Mouse (Mus musculus) heart, embryonic 15.5 days (tissue): ENCODE results near the gene Tet2. TPM values are rescaled to one million over a fixed set of nuclear protein-coding genes. Genes with fewer than 3 reads are reported as not detected.
A peak's percentile ranks its signal among the peaks of the same experiment; 100 is the strongest.

Experiments used
- ATAC-seq: fragments of 200-750 bp; cut with Nextera tagmentation; replicated peaks from 2 replicates; pipeline ENCODE4 v1.8.0; 2017; ENCODE audit warnings: low read depth, moderate TSS enrichment; ENCODE audit not compliant: insufficient number of reproducible peaks, insufficient read depth, low FRiP score
- H3K27ac ChIP-seq: fragments of 300-500 bp; sonication (generic); 2 replicates; pipeline ENCODE4 v1.5.1; 2015; ENCODE audit warnings: mild to moderate bottlenecking, inconsistent platforms
- H3K27me3 ChIP-seq: fragments of 300-500 bp; sonication (generic); 2 replicates; pipeline ENCODE4 v1.6.1; 2015; ENCODE audit warnings: inconsistent platforms
- H3K36me3 ChIP-seq: fragments of 300-500 bp; sonication (generic); 2 replicates; pipeline ENCODE4 v1.6.1; 2015; ENCODE audit warnings: mild to moderate bottlenecking, inconsistent platforms
- H3K4me1 ChIP-seq: fragments of 300-500 bp; sonication (generic); replicated peaks from 2 replicates; pipeline ENCODE4 v1.6.1; 2015; ENCODE audit warnings: inconsistent platforms
- H3K4me2 ChIP-seq: fragments of 300-500 bp; sonication (generic); 2 replicates; pipeline ENCODE4 v1.6.1; 2015; ENCODE audit warnings: inconsistent platforms, mild to moderate bottlenecking, moderate library complexity
- H3K4me3 ChIP-seq: fragments of 300-500 bp; sonication (generic); 2 replicates; pipeline ENCODE4 v1.5.1; 2015; ENCODE audit warnings: mild to moderate bottlenecking, inconsistent platforms
- H3K9ac ChIP-seq: fragments of 300-500 bp; sonication (generic); 2 replicates; pipeline ENCODE4 v1.6.1; 2015; ENCODE audit warnings: mild to moderate bottlenecking, inconsistent platforms
- H3K9me3 ChIP-seq: fragments of 300-500 bp; sonication (generic); replicated peaks from 2 replicates; pipeline ENCODE4 v1.6.1; 2016; ENCODE audit warnings: inconsistent platforms
- WGBS: fragments of 180-500 bp; shearing (Covaris S2); methylation state at CpG from one replicate; pipeline ENCODE4 v1.1.7; 2015; ENCODE audit warnings: mixed read lengths; 5-methylcytosine and 5-hydroxymethylcytosine counted together
- polyA plus RNA-seq: library from polyadenylated mRNA; unstranded; fragments of >200 nt; fragmentation: Nextera tagmentation; extraction: Ambion mirVana; gene quantifications from 2 replicates; pipeline ENCODE4 v1.2.1, GENCODE M21; 2015

Gene Tet2
- polyA plus RNA-seq, 1 experiment from 2014 or later, result 11.9 TPM

DNA sequence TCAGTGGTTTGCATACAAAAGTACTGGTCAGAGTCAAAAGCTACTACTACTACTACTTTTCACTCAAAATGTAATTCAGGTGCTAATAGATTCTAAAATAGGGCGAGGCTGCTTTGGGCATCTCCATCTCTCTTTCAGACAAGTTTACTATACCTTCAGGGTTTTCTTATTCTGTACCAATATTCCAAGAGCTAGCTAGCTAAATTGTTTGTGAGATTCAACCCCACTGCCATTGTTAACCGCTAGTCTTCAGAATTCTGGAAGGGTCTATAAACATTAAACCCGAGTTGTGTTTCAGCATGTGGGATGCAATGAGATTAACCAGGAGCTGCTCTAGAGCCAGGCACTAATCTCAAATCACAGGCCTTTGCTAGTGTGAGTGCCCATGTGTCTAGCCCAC is 12.1 kb downstream of the Tet2 start:
- Histone ChIP-seq H3K4me1 (peaks cover 22% of the 10 kb centered on the region), H3K27ac (no peak overlapping the region), H3K27me3 (no peaks in the 10 kb centered on the region), H3K4me2 (no peak overlapping the region), H3K36me3 (peaks cover 2% of the 10 kb centered on the region; the same call in 1 of the 2 replicates), H3K9ac (no peak overlapping the region), H3K4me3 (no peak overlapping the region), H3K9me3 (no peaks in the 10 kb centered on the region)
- 81% methylated on average over 3 of the region's 3 CpGs for WGBS
- no peak for ATAC-seq

DNA sequence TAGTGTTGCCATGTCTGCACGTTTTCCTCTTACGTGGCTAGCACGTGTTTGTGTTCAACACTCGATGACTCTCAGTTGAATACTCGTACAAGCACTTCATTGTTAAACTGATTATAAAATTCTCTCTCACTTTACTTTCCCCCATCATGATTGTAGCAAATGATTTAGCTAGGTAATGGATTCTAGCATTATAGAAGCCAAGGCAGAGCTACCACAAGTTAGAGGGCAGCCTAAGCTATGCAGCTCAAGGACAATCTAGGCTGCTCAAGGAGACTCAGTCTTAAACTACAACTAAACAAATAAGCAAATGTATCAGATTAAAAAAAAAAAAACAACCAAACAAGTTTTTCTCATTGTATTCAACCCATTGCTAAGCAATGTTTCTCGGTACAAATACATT is 12.7 kb downstream of the Tet2 start:
- Histone ChIP-seq H3K4me1 (peaks cover 22% of the 10 kb centered on the region), H3K27me3 (no peaks in the 10 kb centered on the region), H3K36me3 (no peaks in the 10 kb centered on the region; the same call in 1 of the 2 replicates), H3K9me3 (no peaks in the 10 kb centered on the region), H3K27ac (no peak overlapping the region), H3K9ac (no peak overlapping the region), H3K4me3 (no peak overlapping the region), H3K4me2 (no peak overlapping the region)
- WGBS, result 79% methylated on average over 6 of the region's 6 CpGs
- no peak for ATAC-seq

DNA sequence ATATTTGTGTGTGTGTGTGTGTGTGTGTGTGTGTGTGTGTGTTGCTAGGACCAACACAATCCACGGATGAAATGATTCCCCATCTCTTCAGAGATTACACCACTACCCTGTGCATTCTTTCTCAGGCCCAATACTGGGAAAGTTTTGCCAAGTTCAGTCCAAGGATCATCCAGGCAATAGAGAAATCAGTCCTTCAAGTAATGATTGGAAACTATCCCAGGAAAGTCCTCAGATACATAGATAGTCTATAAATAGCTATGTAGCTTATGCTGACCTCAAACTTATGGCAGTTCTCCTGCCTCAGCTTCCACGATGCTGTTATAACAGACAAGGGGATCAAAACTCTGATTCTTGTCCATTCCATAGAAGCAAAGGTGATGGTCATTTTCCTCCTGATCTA is 13.8 kb downstream of the Tet2 start:
- no peak for ATAC-seq
- WGBS, result 51% methylated on average over 2 of the region's 2 CpGs
- Histone ChIP-seq H3K9me3 (no peaks in the 10 kb centered on the region), H3K27me3 (no peaks in the 10 kb centered on the region), H3K36me3 (no peaks in the 10 kb centered on the region; the same call in 1 of the 2 replicates), H3K4me1 (peaks cover 25% of the 10 kb centered on the region), H3K27ac (no peak overlapping the region), H3K9ac (no peak overlapping the region), H3K4me2 (no peak overlapping the region), H3K4me3 (no peak overlapping the region)

DNA sequence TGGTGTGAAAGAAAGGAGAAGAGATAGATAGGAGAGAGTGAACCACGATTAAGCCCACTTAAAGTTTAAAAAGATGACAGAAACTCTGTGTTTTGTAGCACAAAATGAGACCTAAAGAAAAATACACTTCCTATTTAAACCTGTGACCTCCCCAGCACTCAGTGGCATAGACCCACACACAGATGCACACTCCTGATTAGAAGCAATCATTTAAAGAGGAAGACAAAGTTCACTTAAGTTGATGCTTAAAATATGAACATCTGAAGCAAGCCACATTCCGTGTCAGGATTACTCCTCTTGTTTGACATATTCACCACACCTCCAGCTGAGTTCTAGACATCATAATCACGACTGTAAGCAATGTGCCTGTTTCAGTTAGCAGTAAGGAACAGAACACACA is 14.3 kb downstream of the Tet2 start:
- WGBS, result 45% methylated on average over 3 of the region's 3 CpGs
- Histone ChIP-seq H3K9ac (no peak overlapping the region), H3K36me3 (no peaks in the 10 kb centered on the region), H3K4me1 (peaks cover 27% of the 10 kb centered on the region), H3K27me3 (no peaks in the 10 kb centered on the region), H3K9me3 (no peaks in the 10 kb centered on the region), H3K4me3 (no peak overlapping the region), H3K27ac (no peak overlapping the region), H3K4me2 (no peak overlapping the region)
- no peak for ATAC-seq

DNA sequence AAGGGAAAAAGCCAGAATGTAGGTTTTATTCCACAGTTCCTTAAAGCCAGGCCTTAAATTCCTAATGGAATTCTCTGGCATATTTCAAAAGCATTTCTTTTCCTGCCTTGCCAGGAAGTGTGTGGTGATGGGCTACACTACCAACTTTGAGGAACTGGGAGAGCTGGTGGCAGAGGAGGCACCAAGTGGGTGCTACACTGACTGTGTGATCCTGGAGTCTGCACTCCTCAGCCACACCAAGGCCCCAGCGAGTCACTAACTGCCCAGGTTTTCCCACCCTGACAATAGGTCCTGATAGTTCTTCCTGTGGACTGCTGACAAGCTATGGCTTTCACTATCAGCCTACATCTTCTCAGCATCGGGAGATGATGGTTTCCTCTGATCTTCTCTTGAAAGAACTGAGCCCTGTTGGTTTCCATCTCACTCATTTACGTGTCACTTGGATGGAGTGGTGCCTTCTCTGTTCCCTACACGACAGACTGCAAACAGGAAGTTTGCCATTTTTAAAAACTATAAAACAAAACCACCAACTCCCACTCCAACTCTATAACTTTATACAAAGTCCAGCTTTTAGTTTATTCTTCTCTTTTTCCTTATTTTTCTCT is 18.7 kb downstream of the Tet2 start:
- Histone ChIP-seq H3K36me3 (no peaks in the 10 kb centered on the region), H3K4me1 (peaks cover 6% of the 10 kb centered on the region), H3K9me3 (no peaks in the 10 kb centered on the region), H3K4me2 (no peak overlapping the region), H3K4me3 (no peak overlapping the region), H3K27ac (no peak overlapping the region), H3K9ac (no peak overlapping the region), H3K27me3 (no peaks in the 10 kb centered on the region)
- no peak for ATAC-seq
- 64% methylated on average over 4 of the region's 4 CpGs for WGBS

DNA sequence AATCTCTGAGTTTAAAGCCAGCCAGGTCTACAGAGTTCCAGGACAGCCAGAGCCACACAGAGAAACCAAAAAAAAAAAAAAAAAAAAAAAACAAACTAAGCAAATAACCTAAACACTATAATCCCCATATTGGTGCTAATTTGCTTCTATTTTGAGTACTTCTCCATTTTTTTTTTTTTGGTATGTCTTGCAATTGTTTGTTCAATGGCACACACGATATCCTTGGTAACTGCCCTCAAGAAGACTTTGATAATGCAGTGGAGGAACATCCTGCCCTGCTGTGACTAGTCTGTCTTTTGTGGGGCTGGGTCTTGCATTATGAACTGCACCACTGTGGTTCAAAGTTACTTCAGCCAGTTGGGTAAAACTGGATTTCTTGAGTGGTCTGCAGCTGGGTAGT is 19.4 kb downstream of the Tet2 start:
- no peak overlapping the region for H3K4me2 ChIP-seq
- no peak overlapping the region for H3K4me3 ChIP-seq
- H3K4me1 ChIP-seq, result peaks cover 6% of the 10 kb centered on the region
- H3K9ac ChIP-seq, result no peak overlapping the region
- WGBS, result 50% methylated on average over 1 of the region's 1 CpGs
- H3K36me3 ChIP-seq, result no peaks in the 10 kb centered on the region
- no peak overlapping the region for H3K27ac ChIP-seq
- no peaks in the 10 kb centered on the region for H3K27me3 ChIP-seq
- no peaks in the 10 kb centered on the region for H3K9me3 ChIP-seq
- no peak for ATAC-seq

DNA sequence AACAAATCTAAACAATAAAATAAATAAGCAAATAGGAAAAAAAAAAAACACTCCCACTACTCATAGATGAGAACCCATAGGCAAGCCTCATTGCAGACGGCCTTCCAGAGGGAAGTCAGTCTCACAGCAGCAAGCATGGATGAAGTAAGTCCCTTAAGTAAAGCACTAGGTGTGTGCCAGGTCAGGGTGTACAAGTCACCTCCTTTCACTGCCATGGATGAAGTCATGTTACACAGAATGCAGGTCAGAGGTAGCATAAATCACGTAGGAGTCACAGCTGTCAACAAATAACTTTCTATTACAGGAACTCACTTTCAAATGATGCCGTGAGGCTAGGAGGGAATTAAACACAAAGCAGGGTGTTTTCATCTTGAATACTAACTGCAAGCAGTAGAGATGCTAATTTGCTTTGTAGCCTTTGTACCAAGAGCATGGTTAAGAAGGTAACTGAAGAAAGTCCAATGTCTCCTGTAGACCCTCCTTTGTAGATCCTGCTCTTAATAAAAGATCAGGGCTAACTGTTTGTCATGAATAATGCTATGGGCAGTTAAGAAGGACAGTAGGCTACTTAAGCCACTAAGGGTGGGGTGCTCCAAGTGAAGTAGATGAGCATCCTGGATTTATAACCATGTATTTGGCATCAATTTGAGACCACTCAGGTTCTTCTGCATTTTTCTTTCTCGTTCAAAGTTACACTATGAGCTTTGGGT is 20.4 kb downstream of the Tet2 start:
- H3K9ac ChIP-seq, result no peak overlapping the region
- H3K9me3 ChIP-seq, result no peaks in the 10 kb centered on the region
- no peak overlapping the region for H3K27ac ChIP-seq
- H3K4me1 ChIP-seq, result peaks cover 6% of the 10 kb centered on the region
- 71% methylated on average over 4 of the region's 4 CpGs for WGBS
- no peaks in the 10 kb centered on the region for H3K36me3 ChIP-seq
- no peak overlapping the region for H3K4me2 ChIP-seq
- H3K27me3 ChIP-seq, result no peaks in the 10 kb centered on the region
- no peak for ATAC-seq
- H3K4me3 ChIP-seq, result no peak overlapping the region

DNA sequence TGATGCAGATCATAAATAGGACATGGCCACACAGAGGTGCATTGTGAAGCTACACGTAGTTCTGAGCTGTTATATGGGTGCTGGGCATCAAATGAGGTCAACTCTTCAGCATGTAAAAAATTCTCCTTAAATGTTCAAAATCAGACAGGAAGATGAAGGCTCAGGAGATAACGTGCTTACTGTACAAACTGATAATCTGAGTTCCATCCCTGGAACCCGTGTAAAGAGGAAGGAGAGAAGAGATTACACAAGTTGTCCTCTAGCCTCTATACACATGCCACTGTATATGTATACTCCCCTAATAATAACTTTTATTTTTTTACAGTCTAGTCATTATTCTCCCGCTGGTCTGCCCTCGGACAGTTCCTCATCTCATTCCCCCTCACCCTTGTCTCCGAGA is 21.7 kb downstream of the Tet2 start:
- Histone ChIP-seq H3K9me3 (no peaks in the 10 kb centered on the region), H3K9ac (no peak overlapping the region), H3K27ac (no peak overlapping the region), H3K4me1 (peaks cover 6% of the 10 kb centered on the region), H3K36me3 (no peaks in the 10 kb centered on the region), H3K4me3 (no peak overlapping the region), H3K27me3 (no peaks in the 10 kb centered on the region), H3K4me2 (no peak overlapping the region)
- ATAC-seq, result no peak
- 68% methylated on average over 6 of the region's 6 CpGs for WGBS

DNA sequence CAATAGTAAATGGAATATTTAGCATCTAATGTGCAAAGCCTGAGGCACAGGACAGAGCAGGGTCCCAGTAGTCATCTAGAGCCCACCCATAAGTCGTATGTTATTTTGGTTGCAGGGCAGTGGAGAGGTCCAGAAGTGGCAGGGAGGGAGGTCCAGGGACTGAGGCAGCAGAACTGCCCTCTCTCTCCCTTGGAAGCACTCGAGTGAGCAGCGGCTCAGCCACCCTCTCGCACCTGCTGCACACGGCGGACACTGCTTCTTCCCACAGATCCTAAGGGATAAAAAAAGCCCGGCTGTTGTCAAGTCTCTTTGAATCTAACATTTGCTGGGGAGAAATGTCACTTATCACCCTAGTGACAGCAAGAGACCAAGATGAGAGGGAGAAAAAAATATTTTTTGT is 22.6 kb downstream of the Tet2 start:
- Histone ChIP-seq H3K9me3 (no peaks in the 10 kb centered on the region), H3K36me3 (no peaks in the 10 kb centered on the region), H3K27ac (no peak overlapping the region), H3K9ac (no peak overlapping the region), H3K4me2 (no peak overlapping the region), H3K4me3 (no peak overlapping the region), H3K27me3 (no peaks in the 10 kb centered on the region), H3K4me1 (peaks cover 10% of the 10 kb centered on the region)
- 47% methylated on average over 7 of the region's 7 CpGs for WGBS
- ATAC-seq, result no peak

DNA sequence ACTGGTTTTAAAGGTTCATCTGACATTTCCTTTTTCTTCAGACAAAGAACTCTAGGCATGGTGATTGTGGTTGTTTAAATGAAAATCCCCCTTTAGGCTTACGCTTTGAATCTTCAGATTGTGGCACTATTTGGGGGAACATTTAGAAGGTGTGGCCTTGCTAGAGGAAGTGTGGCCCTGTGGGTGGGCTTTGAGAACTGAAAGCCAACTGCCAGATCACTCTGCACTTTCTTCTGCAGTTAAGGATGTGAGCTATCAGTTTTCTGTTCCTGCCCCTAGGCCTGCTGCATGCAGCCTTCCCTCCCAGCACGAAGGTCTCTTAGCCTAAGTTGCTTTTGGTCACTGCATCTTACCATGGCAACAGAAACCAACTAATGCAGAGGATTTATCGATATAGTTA is 26.1 kb downstream of the Tet2 start:
- H3K9ac ChIP-seq, result no peak overlapping the region
- no peaks in the 10 kb centered on the region for H3K36me3 ChIP-seq
- H3K4me2 ChIP-seq, result no peak overlapping the region
- no peak for ATAC-seq
- WGBS, result 88% methylated on average over 3 of the region's 3 CpGs
- H3K27ac ChIP-seq, result no peak overlapping the region
- H3K9me3 ChIP-seq, result no peaks in the 10 kb centered on the region
- H3K27me3 ChIP-seq, result no peaks in the 10 kb centered on the region
- peaks cover 17% of the 10 kb centered on the region for H3K4me1 ChIP-seq
- H3K4me3 ChIP-seq, result no peak overlapping the region

DNA sequence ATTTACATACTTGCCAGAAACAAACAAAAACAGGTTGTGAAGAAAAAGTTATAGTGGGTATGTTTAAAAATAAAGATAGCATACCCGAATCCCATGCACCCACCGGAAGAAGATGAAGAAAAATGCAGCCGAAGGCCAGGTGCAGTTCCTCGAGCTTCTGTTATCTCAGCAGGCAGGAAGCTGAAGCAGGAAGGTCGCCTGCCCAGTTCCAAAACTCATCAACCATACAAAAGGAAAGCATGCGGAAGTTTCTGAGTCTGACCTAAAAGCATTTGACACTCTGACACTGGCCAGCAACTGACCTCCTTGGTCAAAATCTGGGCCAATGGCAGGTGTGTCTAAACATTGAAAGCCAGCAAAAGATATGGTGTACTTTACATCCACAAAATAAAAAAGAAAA is 26.8 kb downstream of the Tet2 start:
- Histone ChIP-seq H3K27me3 (no peaks in the 10 kb centered on the region), H3K36me3 (no peaks in the 10 kb centered on the region), H3K4me1 (peaks cover 17% of the 10 kb centered on the region), H3K9me3 (no peaks in the 10 kb centered on the region), H3K9ac (no peak overlapping the region), H3K27ac (no peak overlapping the region), H3K4me2 (no peak overlapping the region), H3K4me3 (no peak overlapping the region)
- no peak for ATAC-seq
- WGBS, result 67% methylated on average over 6 of the region's 6 CpGs

DNA sequence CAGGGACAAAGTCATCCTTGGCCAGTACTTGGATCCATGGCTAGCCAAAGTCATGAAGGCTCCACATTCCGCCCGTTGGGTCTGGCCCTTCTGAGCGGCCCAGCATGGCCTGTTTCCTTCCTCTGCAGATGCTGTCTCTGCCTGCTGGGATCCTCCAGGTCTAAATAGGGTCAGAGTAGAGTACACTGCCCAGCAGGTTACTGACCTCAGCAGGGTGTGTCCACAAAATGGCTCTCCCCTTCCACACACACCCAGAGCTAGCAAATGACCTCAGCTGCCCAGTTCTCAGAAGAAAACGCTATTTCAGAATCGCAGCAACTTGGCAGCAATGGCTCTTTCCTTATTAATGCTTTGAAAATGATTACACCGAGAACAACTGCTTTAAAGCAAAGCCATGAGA is 27.5 kb downstream of the Tet2 start:
- no peak for ATAC-seq
- 73% methylated on average over 6 of the region's 6 CpGs for WGBS

More for the DNA sequence above, 27.5 kb downstream of the Tet2 start:
- peaks cover 17% of the 10 kb centered on the region for H3K4me1 ChIP-seq
- 0 out of 2 replicates have a peak overlapping the region, but pooled peaks have one; percentile 49 for H3K27ac ChIP-seq
- no peak overlapping the region for H3K4me2 ChIP-seq
- no peaks in the 10 kb centered on the region for H3K36me3 ChIP-seq
- no peaks in the 10 kb centered on the region for H3K27me3 ChIP-seq
- no peaks in the 10 kb centered on the region for H3K9me3 ChIP-seq
- no peak overlapping the region for H3K9ac ChIP-seq
- no peak overlapping the region for H3K4me3 ChIP-seq
